8 mouse cellular contexts compared by ENCODE assay signal in the genomic region with DNA sequence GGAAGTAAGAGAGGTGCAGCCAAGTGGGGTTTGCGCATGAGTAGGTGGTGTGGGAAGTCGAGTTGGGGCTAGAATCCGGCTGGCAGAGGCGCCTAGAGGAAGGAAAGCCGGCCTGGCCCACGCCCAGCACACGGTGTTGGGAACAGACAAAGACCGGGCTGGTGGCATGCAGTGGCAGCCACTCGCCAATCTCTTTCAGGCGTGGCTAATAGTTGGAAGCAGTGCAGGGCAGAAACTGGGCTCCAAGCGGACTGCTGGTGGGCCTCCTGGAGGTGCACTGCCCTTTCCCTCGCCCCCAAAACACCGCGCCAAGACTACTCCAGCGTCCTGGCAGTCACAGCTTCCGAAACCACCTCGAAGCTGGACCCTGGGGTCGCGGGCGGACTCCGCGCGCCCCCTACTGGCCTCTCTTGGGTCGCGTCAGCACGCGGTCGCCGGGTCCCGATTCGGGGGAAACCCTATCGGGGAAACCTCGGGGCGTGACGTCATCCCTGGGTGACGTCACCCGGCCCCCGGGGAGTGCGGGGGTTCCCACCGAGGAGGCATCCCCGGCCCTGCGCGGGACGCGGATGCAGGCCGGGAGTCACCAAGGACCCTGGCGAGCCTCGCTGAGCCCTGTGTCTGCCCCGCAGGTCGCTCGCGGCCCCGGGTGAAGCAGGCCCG. TPM values are rescaled to one million over a fixed set of nuclear protein-coding genes. Genes with fewer than 3 reads are reported as not detected.
DNase-seq lines count a peak whose midpoint lies in the region; ATAC-seq and TF ChIP-seq lines count a peak whose summit lies in the region.

No protein-coding gene starts in this region.

- ATAC-seq in intestine, embryonic 15.5 days: peak; percentile 78
- ATAC-seq in limb, embryonic 14.5 days (ENCODE audit: low FRiP score, low read depth): peak; percentile 67
- ATAC-seq in midbrain, embryonic 16.5 days: peak; percentile 57

- H3K36me3 ChIP-seq in intestine, embryonic 15.5 days: peaks cover 17% of the 10 kb centered on the region
- H3K36me3 ChIP-seq in limb, embryonic 14.5 days (ENCODE audit: control insufficient read depth, insufficient read depth, low read length): peaks cover 28% of the 10 kb centered on the region
- peaks cover 13% of the 10 kb centered on the region for H3K36me3 ChIP-seq in midbrain, embryonic 16.5 days (ENCODE audit: control insufficient read depth, insufficient read depth, low read length)

- H3K4me2 ChIP-seq in intestine, embryonic 15.5 days (replicated peaks): peak overlapping the region; percentile 99
- H3K4me2 ChIP-seq in limb, embryonic 14.5 days (replicated peaks; ENCODE audit: low read depth, low read length, severe bottlenecking): peak overlapping the region; percentile 100
- peak overlapping the region; percentile 99 for H3K4me2 ChIP-seq in midbrain, embryonic 16.5 days (ENCODE audit: low read length)

- peak overlapping the region; percentile 57 for H3K4me3 ChIP-seq in intestine, embryonic 15.5 days (replicated peaks)
- H3K4me3 ChIP-seq in limb, embryonic 14.5 days (replicated peaks; ENCODE audit: low read length): peak overlapping the region; percentile 61
- peak overlapping the region; percentile 49 for H3K4me3 ChIP-seq in midbrain, embryonic 16.5 days (ENCODE audit: low read depth, low read length)

- TF ChIP-seq POLR2A in limb, embryonic 14.5 days (IDR thresholded peaks at IDR 0.05; ENCODE audit: borderline replicate concordance, extremely low read depth, insufficient read depth, insufficient read length): peak; percentile 54; the same call in 1 of the 2 replicates

- DNase-seq in urinary bladder, adult 18-20 months (ENCODE audit: low spot score in 2 of 2): peak; percentile 66 to 82
- no peak for DNase-seq in urinary bladder, postnatal 10 days (ENCODE audit: low spot score)
- peak; percentile 85 for DNase-seq in embryo, embryonic 10 days (ENCODE audit: low spot score)
- DNase-seq in gastrocnemius, postnatal 36 days: peak; percentile 81 to 84
- peak; percentile 81 for DNase-seq in limb, embryonic 14.5 days (ENCODE audit: low spot score)
- peak; percentile 70 to 78 for DNase-seq in spleen, postnatal 14 days (ENCODE audit: low spot score in 2 of 2)

- WGBS in intestine, embryonic 15.5 days: 1% methylated on average over 54 of the region's 54 CpGs
- 2% methylated on average over 37 of the region's 54 CpGs for WGBS in limb, embryonic 14.5 days
- WGBS in midbrain, embryonic 16.5 days: under 1% methylated on average over 54 of the region's 54 CpGs

- H3K27ac ChIP-seq in intestine, embryonic 15.5 days: peak overlapping the region; percentile 72
- peak overlapping the region; percentile 75 for H3K27ac ChIP-seq in limb, embryonic 14.5 days (replicated peaks; ENCODE audit: low read depth, low read length)
- peak overlapping the region; percentile 86 for H3K27ac ChIP-seq in midbrain, embryonic 16.5 days (ENCODE audit: low read length)

- intact Hi-C loops in gastrocnemius, postnatal 36 days (cut with DNase I): no loop called here

- no peaks in the 10 kb centered on the region for H3K9me3 ChIP-seq in intestine, embryonic 15.5 days
- H3K9me3 ChIP-seq in limb, embryonic 14.5 days (ENCODE audit: control insufficient read depth, low read length): no peaks in the 10 kb centered on the region
- no peaks in the 10 kb centered on the region for H3K9me3 ChIP-seq in midbrain, embryonic 16.5 days (replicated peaks; ENCODE audit: control insufficient read depth, low read length, poor library complexity, severe bottlenecking)

- H3K9ac ChIP-seq in intestine, embryonic 15.5 days: peak overlapping the region; percentile 54
- peak overlapping the region; percentile 72 for H3K9ac ChIP-seq in limb, embryonic 14.5 days (ENCODE audit: low read depth, low read length, severe bottlenecking)
- peak overlapping the region; percentile 79 for H3K9ac ChIP-seq in midbrain, embryonic 16.5 days (ENCODE audit: low read depth, low read length)

- H3K27me3 ChIP-seq in intestine, embryonic 15.5 days (replicated peaks): no peaks in the 10 kb centered on the region
- no peaks in the 10 kb centered on the region for H3K27me3 ChIP-seq in limb, embryonic 14.5 days (ENCODE audit: control insufficient read depth, insufficient read depth, low read length)
- no peaks in the 10 kb centered on the region for H3K27me3 ChIP-seq in midbrain, embryonic 16.5 days (ENCODE audit: control insufficient read depth, insufficient read depth, low read depth, low read length)

- H3K4me1 ChIP-seq in intestine, embryonic 15.5 days (replicated peaks): peaks cover 25% of the 10 kb centered on the region
- H3K4me1 ChIP-seq in limb, embryonic 14.5 days (ENCODE audit: control insufficient read depth, insufficient read depth, low read length): peaks cover 16% of the 10 kb centered on the region
- peaks cover 77% of the 10 kb centered on the region for H3K4me1 ChIP-seq in midbrain, embryonic 16.5 days (ENCODE audit: control insufficient read depth, insufficient read depth, low read length)

RNA-seq across cellular contexts. Expression of a gene that starts 7.2 kb away (rescaled TPM):
- total RNA-seq in gastrocnemius, postnatal 36 days (2021): under 1 TPM; 0.62 to 0.77 TPM
- polyA plus RNA-seq in intestine, embryonic 15.5 days (2015; fragmentation: Nextera tagmentation; extraction: Ambion mirVana): 0.24 and 0.28 TPM in 2 replicates
- polyA plus RNA-seq in limb, embryonic 14.5 days (2012; rRNA removed): 18.6 and 28.4 TPM in 2 replicates
- 1.4 and 2.3 TPM in 2 replicates for polyA plus RNA-seq in limb, embryonic 14.5 days (2014; fragmentation: Nextera tagmentation; extraction: Ambion mirVana)
- 5.0 and 5.6 TPM in 2 replicates for polyA plus RNA-seq in midbrain, embryonic 16.5 days (2015; fragmentation: Nextera tagmentation; extraction: Ambion mirVana)

RNA-seq across cellular contexts. Expression of a gene that starts 16.6 kb away (rescaled TPM):
- total RNA-seq in gastrocnemius, postnatal 36 days (2021): 1 to 10 TPM; 7.7 TPM
- 103 and 109 TPM in 2 replicates for polyA plus RNA-seq in intestine, embryonic 15.5 days (2015; fragmentation: Nextera tagmentation; extraction: Ambion mirVana)
- polyA plus RNA-seq in limb, embryonic 14.5 days (2012; rRNA removed): 266 and 303 TPM in 2 replicates
- 153 and 178 TPM in 2 replicates for polyA plus RNA-seq in limb, embryonic 14.5 days (2014; fragmentation: Nextera tagmentation; extraction: Ambion mirVana)
- 617 and 675 TPM in 2 replicates for polyA plus RNA-seq in midbrain, embryonic 16.5 days (2015; fragmentation: Nextera tagmentation; extraction: Ambion mirVana)

RNA-seq across cellular contexts. Expression of a gene that starts 26.4 kb away (rescaled TPM):
- total RNA-seq in gastrocnemius, postnatal 36 days (2021): 10 to 100 TPM in 1 of 2 experiments, 1 to 10 TPM in 1; 9.1 to 10.8 TPM
- 38.3 and 38.7 TPM in 2 replicates for polyA plus RNA-seq in intestine, embryonic 15.5 days (2015; fragmentation: Nextera tagmentation; extraction: Ambion mirVana)
- 81.4 and 92.8 TPM in 2 replicates for polyA plus RNA-seq in limb, embryonic 14.5 days (2012; rRNA removed)
- 51.7 and 57.5 TPM in 2 replicates for polyA plus RNA-seq in limb, embryonic 14.5 days (2014; fragmentation: Nextera tagmentation; extraction: Ambion mirVana)
- 28.3 and 31.8 TPM in 2 replicates for polyA plus RNA-seq in midbrain, embryonic 16.5 days (2015; fragmentation: Nextera tagmentation; extraction: Ambion mirVana)

RNA-seq across cellular contexts. Expression of a gene that starts 42.2 kb away (rescaled TPM):
- total RNA-seq in gastrocnemius, postnatal 36 days (2021): 100 to 1,000 TPM; 605 to 719 TPM
- polyA plus RNA-seq in intestine, embryonic 15.5 days (2015; fragmentation: Nextera tagmentation; extraction: Ambion mirVana): 187 and 195 TPM in 2 replicates
- polyA plus RNA-seq in limb, embryonic 14.5 days (2012; rRNA removed): 137 and 192 TPM in 2 replicates
- 148 and 162 TPM in 2 replicates for polyA plus RNA-seq in limb, embryonic 14.5 days (2014; fragmentation: Nextera tagmentation; extraction: Ambion mirVana)
- 156 and 158 TPM in 2 replicates for polyA plus RNA-seq in midbrain, embryonic 16.5 days (2015; fragmentation: Nextera tagmentation; extraction: Ambion mirVana)

RNA-seq across cellular contexts. Expression of a gene that starts 44.7 kb away (rescaled TPM):
- not detected for total RNA-seq in gastrocnemius, postnatal 36 days (2021)
- 1.8 TPM in 2 replicates for polyA plus RNA-seq in intestine, embryonic 15.5 days (2015; fragmentation: Nextera tagmentation; extraction: Ambion mirVana)
- polyA plus RNA-seq in limb, embryonic 14.5 days (2012; rRNA removed): 0.09 and 0.11 TPM in 2 replicates
- polyA plus RNA-seq in limb, embryonic 14.5 days (2014; fragmentation: Nextera tagmentation; extraction: Ambion mirVana): not detected in 2 replicates
- polyA plus RNA-seq in midbrain, embryonic 16.5 days (2015; fragmentation: Nextera tagmentation; extraction: Ambion mirVana): 0.31 TPM in 1 of 2 replicates, not detected in the other
